Mouse (Mus musculus): ENCODE results near the gene Bysl. TPM values are rescaled to one million over a fixed set of nuclear protein-coding genes. Genes with fewer than 3 reads are reported as not detected.

Gene Bysl
- polyA plus RNA-seq, 2 experiments: 12.5 to 13.3 TPM

DNA sequence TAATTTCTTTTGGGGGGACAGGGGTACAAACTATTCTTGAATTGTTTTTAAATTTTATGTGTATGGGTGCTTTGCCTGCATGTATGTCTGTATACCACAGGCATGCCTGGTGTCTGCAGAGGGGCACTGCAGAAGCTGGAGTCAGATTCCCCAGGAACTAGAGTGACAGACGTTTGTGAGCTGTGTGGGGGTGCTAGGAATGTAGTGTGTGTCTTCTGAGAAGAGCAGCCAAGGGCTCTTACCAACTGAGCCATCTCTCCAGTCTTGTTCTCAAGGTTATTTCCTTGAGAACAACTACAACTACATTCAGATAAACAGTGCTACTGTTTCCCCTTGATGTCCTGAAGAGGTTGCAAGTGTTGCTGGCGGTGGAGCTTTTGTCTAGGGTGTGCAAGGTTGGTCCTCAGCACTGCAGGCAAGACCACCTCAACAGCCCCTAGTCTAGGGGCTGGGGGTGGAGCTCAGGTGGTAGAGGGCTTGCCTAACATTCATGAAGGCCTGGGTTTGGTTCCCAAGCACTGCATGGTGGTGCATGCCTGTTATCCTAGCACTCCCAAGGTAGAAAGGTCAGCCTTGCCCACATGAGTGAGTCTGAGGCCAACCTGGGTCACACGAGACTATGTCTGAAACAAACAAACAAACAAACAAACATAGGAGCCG lies 21.0 kb upstream of the Bysl start:
- Histone ChIP-seq H3K4me2 (ENCODE audit: low read depth) (no peak overlapping the region; the same call in none of the 2 replicates), H3K27me3 (ENCODE audit: control insufficient read depth, insufficient read depth, low read length) (no peaks in the 10 kb centered on the region), H3K9me3 (ENCODE audit: control insufficient read depth, low read length) (no peaks in the 10 kb centered on the region), H3K4me1 (replicated peaks; ENCODE audit: control insufficient read depth in 2 of 2, insufficient read depth in 2 of 2, low read length in 1 of 2) (peaks cover 17 to 35% of the 10 kb centered on the region in 2 experiments), H3K27ac (no peak overlapping the region), H3K36me3 (replicated peaks; ENCODE audit: control insufficient read depth, insufficient read depth, low read depth) (peaks cover 3% of the 10 kb centered on the region), H3K9ac (replicated peaks) (no peak overlapping the region), H3K4me3 (ENCODE audit: insufficient read depth in 1 of 2, low read depth in 2 of 2, low read length in 2 of 2) (no peak overlapping the region)
- ATAC-seq (ENCODE audit: insufficient read depth) (no peak), DNase-seq (ENCODE audit: low read depth in 3 of 3, low spot score in 3 of 3) (no peak)
- TF ChIP-seq EP300 (IDR thresholded peaks at IDR 0.05; ENCODE audit: low read depth) (no peak), CTCF (IDR thresholded peaks at IDR 0.05; ENCODE audit: low read depth) (no peak)
- 71% methylated on average over 4 of the region's 4 CpGs for WGBS (ENCODE audit: insufficient replicate concordance)

DNA sequence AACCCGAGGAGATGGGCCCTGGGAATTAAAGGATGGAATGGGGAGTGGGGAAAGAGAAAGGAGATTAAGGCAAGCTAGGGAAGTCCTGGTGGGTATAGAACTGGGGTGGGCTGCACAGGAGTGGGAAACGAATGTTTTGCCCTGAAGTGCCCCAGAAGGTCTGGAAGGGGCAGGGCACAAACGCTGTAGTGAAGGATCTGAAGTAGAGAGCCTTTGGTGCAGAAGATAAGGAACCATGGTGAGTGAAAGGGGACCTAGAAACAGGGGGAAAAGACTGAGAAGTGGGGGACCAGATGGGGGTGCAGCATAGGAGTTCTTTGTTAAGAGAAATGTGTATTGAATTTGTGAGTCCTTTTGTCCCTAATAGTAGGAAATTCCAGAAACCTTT lies 19.4 kb upstream of the Bysl start, which contains the start of gene Usp49:
TSS of gene Usp49 (plus strand) at position 13 of the 388 bp plus-strand sequence.
- ATAC-seq (ENCODE audit: insufficient read depth) (no peak), DNase-seq (ENCODE audit: low read depth in 3 of 3, low spot score in 3 of 3) (no peak)
- H3K9me3 ChIP-seq (ENCODE audit: control insufficient read depth, low read length): no peaks in the 10 kb centered on the region
- H3K27ac ChIP-seq: peak within 1 kb of the TSS; percentile 91
- H3K4me2 ChIP-seq (ENCODE audit: low read depth): peak within 1 kb of the TSS; percentile 100
- peaks cover 7% of the 10 kb centered on the region for H3K36me3 ChIP-seq (replicated peaks; ENCODE audit: control insufficient read depth, insufficient read depth, low read depth)
- H3K4me3 ChIP-seq (ENCODE audit: insufficient read depth in 1 of 2, low read depth in 2 of 2, low read length in 2 of 2): peak within 1 kb of the TSS; percentile 64 to 97
- H3K4me1 ChIP-seq (replicated peaks; ENCODE audit: control insufficient read depth in 2 of 2, insufficient read depth in 2 of 2, low read length in 1 of 2): peaks cover 17 to 35% of the 10 kb centered on the region in 2 experiments
- H3K27me3 ChIP-seq (ENCODE audit: control insufficient read depth, insufficient read depth, low read length): no peaks in the 10 kb centered on the region
- peak within 1 kb of the TSS; percentile 92 for H3K9ac ChIP-seq (replicated peaks)
- 0% methylated on average over 3 of the region's 3 CpGs for WGBS (ENCODE audit: insufficient replicate concordance)
- no peak for TF ChIP-seq EP300 (IDR thresholded peaks at IDR 0.05; ENCODE audit: low read depth)

DNA sequence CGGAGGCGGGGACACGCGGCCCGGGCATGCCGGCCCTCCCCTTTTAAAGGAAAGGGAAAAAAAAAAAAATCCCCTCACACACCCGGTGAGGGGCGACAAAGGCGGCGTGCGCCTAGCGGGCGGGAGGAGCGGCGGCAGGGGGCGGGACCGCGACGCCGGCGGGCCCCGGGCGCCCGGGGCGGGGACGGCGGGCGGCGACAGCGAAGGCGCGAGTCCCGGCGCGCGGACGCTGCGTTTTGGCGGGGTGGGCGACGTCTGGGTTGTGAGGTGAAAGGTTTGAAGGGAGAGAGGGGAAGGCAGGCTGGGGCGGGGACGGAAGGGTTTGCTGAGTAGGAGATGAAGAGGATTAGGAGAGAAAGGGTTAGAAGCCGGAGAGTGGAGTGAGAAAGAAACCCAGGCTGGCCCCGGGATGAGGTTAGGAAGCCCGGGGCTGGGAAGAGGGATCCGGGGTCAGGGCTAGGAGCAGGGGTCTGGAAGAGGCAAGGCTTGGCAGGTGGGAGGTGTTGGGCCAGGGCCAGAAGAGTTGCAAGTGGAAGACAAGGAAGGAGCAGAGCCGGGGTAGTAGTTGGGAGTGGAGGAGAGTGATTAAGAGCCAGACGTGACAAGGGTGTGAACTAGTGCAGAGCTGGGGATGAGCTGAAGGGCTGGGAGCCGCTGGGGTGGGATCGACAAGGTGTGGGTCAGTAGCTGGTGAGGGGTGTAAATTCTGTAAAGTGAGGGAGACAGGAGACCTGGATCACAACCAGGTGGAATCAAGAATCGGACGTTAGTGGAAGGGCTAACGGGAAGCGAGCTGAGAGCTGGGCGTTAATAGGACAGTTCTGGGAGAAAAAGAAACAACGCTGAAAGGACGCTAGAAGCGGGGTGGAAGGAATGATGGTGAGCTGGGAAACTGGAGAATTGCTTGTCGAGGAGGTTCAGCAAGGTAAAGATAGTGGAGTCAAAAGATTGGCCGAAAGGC lies 18.7 kb upstream of the Bysl start:
- Histone ChIP-seq H3K27ac (peak overlapping the region; percentile 91), H3K4me2 (ENCODE audit: low read depth) (peak overlapping the region; percentile 100), H3K4me3 (ENCODE audit: insufficient read depth in 1 of 2, low read depth in 2 of 2, low read length in 2 of 2) (peak overlapping the region; percentile 64 to 97), H3K9me3 (ENCODE audit: control insufficient read depth, low read length) (no peaks in the 10 kb centered on the region), H3K4me1 (replicated peaks; ENCODE audit: control insufficient read depth in 2 of 2, insufficient read depth in 2 of 2, low read length in 1 of 2) (peaks cover 17 to 35% of the 10 kb centered on the region in 2 experiments), H3K36me3 (replicated peaks; ENCODE audit: control insufficient read depth, insufficient read depth, low read depth) (peaks cover 13% of the 10 kb centered on the region), H3K9ac (replicated peaks) (peak overlapping the region; percentile 92), H3K27me3 (ENCODE audit: control insufficient read depth, insufficient read depth, low read length) (no peaks in the 10 kb centered on the region)
- ATAC-seq (ENCODE audit: insufficient read depth) (peak; percentile 60), DNase-seq (ENCODE audit: low read depth in 3 of 3, low spot score in 3 of 3) (peak; percentile 44 to 49 (median 49))
- TF ChIP-seq CTCF (IDR thresholded peaks at IDR 0.05; ENCODE audit: low read depth) (peak; percentile 11; the same call in 1 of the 2 replicates), EP300 (IDR thresholded peaks at IDR 0.05; ENCODE audit: low read depth) (no peak)
- under 1% methylated on average over 61 of the region's 61 CpGs for WGBS (ENCODE audit: insufficient replicate concordance)

DNA sequence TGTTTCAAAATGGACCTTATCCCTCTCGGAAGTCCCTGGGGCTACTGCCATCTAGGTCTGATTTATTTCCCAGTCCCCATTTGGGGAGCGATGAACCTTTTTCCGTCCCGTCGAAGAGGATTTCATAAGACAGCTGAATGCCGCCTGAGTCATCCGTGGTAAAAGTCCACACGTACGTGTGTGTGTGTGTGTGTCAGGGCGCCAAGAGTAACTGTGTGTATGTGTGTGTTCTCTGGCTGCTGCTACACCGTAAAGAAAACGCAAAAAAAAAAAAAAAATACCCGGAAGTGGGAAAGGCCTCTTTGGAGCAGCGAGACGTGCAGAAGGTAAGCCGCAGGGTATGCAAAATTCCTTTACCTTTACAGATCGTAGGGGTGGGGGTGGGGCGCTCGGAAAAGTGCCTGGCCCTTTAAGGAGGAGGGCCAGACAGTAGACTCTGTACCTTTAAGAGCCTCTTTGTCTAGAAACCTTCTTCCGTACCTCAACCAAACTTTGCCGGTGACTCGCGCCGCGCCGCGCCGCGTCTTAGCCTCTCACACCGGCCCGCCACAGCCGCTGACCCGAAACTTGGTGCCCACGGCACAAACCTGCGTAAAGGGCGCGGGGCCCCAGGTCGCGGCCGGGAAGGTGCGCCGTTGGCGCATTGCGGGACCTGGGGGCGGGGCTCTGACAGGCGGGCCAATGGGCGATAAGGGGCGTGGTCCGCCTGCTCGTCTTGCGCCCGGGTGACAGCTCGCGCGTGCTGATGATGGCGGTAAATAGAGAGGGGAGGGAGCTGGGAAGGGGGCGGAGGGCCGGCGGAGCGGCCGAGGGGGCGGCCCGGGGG lies 17.8 kb upstream of the Bysl start:
- DNase-seq (ENCODE audit: low read depth in 3 of 3, low spot score in 3 of 3): peak; percentile 90 to 91 (median 90)
- ATAC-seq (ENCODE audit: insufficient read depth): peak; percentile 90
- TF ChIP-seq CTCF (IDR thresholded peaks at IDR 0.05; ENCODE audit: low read depth) (no peak), EP300 (IDR thresholded peaks at IDR 0.05; ENCODE audit: low read depth) (peak; percentile 48)
- peak overlapping the region; percentile 91 for H3K27ac ChIP-seq
- peaks cover 19% of the 10 kb centered on the region for H3K36me3 ChIP-seq (replicated peaks; ENCODE audit: control insufficient read depth, insufficient read depth, low read depth)
- peak overlapping the region; percentile 64 to 97 for H3K4me3 ChIP-seq (ENCODE audit: insufficient read depth in 1 of 2, low read depth in 2 of 2, low read length in 2 of 2)
- H3K9ac ChIP-seq (replicated peaks): peak overlapping the region; percentile 92
- no peaks in the 10 kb centered on the region for H3K27me3 ChIP-seq (ENCODE audit: control insufficient read depth, insufficient read depth, low read length)
- no peaks in the 10 kb centered on the region for H3K9me3 ChIP-seq (ENCODE audit: control insufficient read depth, low read length)
- WGBS (ENCODE audit: insufficient replicate concordance): under 1% methylated on average over 63 of the region's 63 CpGs
- peaks cover 16 to 31% of the 10 kb centered on the region in 2 experiments for H3K4me1 ChIP-seq (replicated peaks; ENCODE audit: control insufficient read depth in 2 of 2, insufficient read depth in 2 of 2, low read length in 1 of 2)
- H3K4me2 ChIP-seq (ENCODE audit: low read depth): peak overlapping the region; percentile 100

Data from liver, embryonic 14.5 days (tissue).